Mouse (Mus musculus) intestine, embryonic 14.5 days (tissue): ENCODE measurements around the gene Ap3b1. TPM values are rescaled to one million over a fixed set of nuclear protein-coding genes. Genes with fewer than 3 reads are reported as not detected.

Experiments
- ATAC-seq: fragments of 200-750 bp; cut with Nextera tagmentation; replicated peaks from 2 replicates; pipeline ENCODE4 v1.8.0; 2017; ENCODE audit warnings: low read depth, moderate number of reproducible peaks, moderate TSS enrichment, moderate library complexity; ENCODE audit not compliant: low FRiP score, low TSS enrichment
- DNase-seq: peaks from one replicate; pipeline ENCODE4 v3.0.0-alpha.2; 2018; ENCODE audit warnings: low spot score
- H3K27ac ChIP-seq: fragments of 300-500 bp; sonication (generic); 2 replicates; pipeline ENCODE4 v1.5.1; 2014; ENCODE audit warnings: low read depth, mild to moderate bottlenecking, control low read depth
- H3K27me3 ChIP-seq: fragments of 300-500 bp; sonication (generic); replicated peaks from 2 replicates; pipeline ENCODE4 v1.6.1; 2014; ENCODE audit warnings: low read length, control low read depth; ENCODE audit not compliant: control insufficient read depth, insufficient read depth
- H3K36me3 ChIP-seq: fragments of 300-500 bp; sonication (generic); 2 replicates; pipeline ENCODE4 v1.6.1; 2014; ENCODE audit warnings: low read length, control low read depth; ENCODE audit not compliant: control insufficient read depth, insufficient read depth
- H3K4me1 ChIP-seq: fragments of 300-500 bp; sonication (generic); replicated peaks from 2 replicates; pipeline ENCODE4 v1.6.1; 2014; ENCODE audit warnings: low read length, control low read depth, mixed read lengths; ENCODE audit not compliant: control insufficient read depth, insufficient read depth
- H3K4me2 ChIP-seq: fragments of 300-500 bp; sonication (generic); 2 replicates; pipeline ENCODE4 v1.6.1; 2014; ENCODE audit warnings: low read length
- H3K4me3 ChIP-seq: fragments of 300-500 bp; sonication (generic); 2 replicates; pipeline ENCODE4 v1.5.1; 2014; ENCODE audit warnings: low read depth, low read length, control low read depth, mixed read lengths
- H3K9ac ChIP-seq: fragments of 300-500 bp; sonication (generic); 2 replicates; pipeline ENCODE4 v1.6.1; 2014; ENCODE audit warnings: mild to moderate bottlenecking, low read length
- H3K9me3 ChIP-seq: fragments of 300-500 bp; sonication (generic); 2 replicates; pipeline ENCODE4 v1.6.1; 2016; ENCODE audit warnings: low read length, control low read depth; ENCODE audit not compliant: control insufficient read depth
- WGBS: fragments of 180-500 bp; shearing (Covaris S2); extraction: QIAGEN DNeasy Blood & Tissue Kit; methylation state at CpG from one replicate; pipeline ENCODE4 v1.1.7; 2014; 5-methylcytosine and 5-hydroxymethylcytosine counted together
- polyA plus RNA-seq: library from polyadenylated mRNA; unstranded; fragments of >200 nt; fragmentation: Nextera tagmentation; extraction: Ambion mirVana; gene quantifications from 2 replicates; pipeline ENCODE4 v1.2.1, GENCODE M21; 2014

Gene Ap3b1
- polyA plus RNA-seq, 1 experiment from 2014 or later, result 51.2 TPM

- no peak overlapping the region for H3K9ac ChIP-seq
- peaks cover 82% of the 10 kb centered on the region for H3K36me3 ChIP-seq
- no peak overlapping the region for H3K4me3 ChIP-seq
- H3K27me3 ChIP-seq, result no peaks in the 10 kb centered on the region
- ATAC-seq, result no peak
- H3K4me1 ChIP-seq, result no peaks in the 10 kb centered on the region
- DNase-seq, result no peak
- no peak overlapping the region for H3K4me2 ChIP-seq
- H3K27ac ChIP-seq, result no peak overlapping the region
- peaks cover 8% of the 10 kb centered on the region; the same call in 1 of the 2 replicates for H3K9me3 ChIP-seq
- WGBS, result 79% methylated on average over 7 of the region's 7 CpGs
Observed at GRCm38 (mm10) chr13:94480256-94480655, 121.5 kb downstream of the Ap3b1 start.

DNA sequence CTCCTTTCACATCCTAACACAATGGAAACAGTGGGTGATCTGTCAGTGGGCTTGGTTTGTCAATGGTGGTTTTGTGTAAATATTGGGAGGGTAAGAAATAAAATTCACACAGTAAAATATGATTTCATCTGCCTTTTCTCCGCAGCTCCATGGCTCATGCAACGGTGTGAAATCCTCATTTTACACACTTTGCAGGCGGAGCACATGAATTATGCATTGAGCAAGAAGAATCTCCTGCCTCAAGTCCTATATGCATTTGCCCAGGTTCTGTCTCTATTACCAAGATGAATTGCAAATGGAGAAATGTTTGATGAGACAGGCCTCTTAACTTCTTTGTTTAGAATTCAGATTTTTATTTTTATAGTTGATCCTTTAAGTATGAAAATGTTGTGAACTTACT is 131.9 kb downstream of the Ap3b1 start:
- H3K27ac ChIP-seq, result no peak overlapping the region
- ATAC-seq (no peak), DNase-seq (no peak)
- H3K4me2 ChIP-seq, result no peak overlapping the region
- no peaks in the 10 kb centered on the region for H3K27me3 ChIP-seq
- no peak overlapping the region for H3K4me3 ChIP-seq
- no peak overlapping the region for H3K9ac ChIP-seq
- H3K4me1 ChIP-seq, result no peaks in the 10 kb centered on the region
- H3K36me3 ChIP-seq, result peaks cover 28% of the 10 kb centered on the region
- WGBS, result 86% methylated on average over 3 of the region's 3 CpGs
- no peaks in the 10 kb centered on the region for H3K9me3 ChIP-seq

DNA sequence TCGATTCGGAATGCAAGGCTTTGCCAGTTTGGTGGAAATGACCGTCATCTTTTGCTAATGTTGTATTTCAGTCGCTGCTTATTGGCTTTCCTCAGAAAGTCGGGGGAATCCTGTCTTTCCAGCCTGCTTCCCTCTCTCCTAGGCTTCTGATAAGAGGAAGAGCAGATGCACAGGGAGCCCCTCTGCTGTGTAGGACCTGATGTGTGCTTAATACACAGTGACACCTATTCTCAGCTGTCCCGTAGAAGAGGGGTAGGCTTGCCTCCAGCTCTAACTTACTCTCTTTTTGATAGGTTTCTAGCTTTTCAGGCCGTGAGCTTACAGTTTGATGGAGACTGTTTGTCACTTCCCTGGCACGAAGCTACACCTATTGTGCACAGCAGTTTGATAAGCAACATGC is 132.4 kb downstream of the Ap3b1 start:
- no peak overlapping the region for H3K4me3 ChIP-seq
- no peak overlapping the region for H3K27ac ChIP-seq
- no peaks in the 10 kb centered on the region for H3K9me3 ChIP-seq
- 89% methylated on average over 8 of the region's 8 CpGs for whole genome bisulfite sequencing
- no peak overlapping the region for H3K4me2 ChIP-seq
- no peaks in the 10 kb centered on the region for H3K27me3 ChIP-seq
- DNase-seq, result no peak
- H3K9ac ChIP-seq, result no peak overlapping the region
- no peak for ATAC-seq
- H3K4me1 ChIP-seq, result no peaks in the 10 kb centered on the region
- peaks cover 28% of the 10 kb centered on the region for H3K36me3 ChIP-seq

DNA sequence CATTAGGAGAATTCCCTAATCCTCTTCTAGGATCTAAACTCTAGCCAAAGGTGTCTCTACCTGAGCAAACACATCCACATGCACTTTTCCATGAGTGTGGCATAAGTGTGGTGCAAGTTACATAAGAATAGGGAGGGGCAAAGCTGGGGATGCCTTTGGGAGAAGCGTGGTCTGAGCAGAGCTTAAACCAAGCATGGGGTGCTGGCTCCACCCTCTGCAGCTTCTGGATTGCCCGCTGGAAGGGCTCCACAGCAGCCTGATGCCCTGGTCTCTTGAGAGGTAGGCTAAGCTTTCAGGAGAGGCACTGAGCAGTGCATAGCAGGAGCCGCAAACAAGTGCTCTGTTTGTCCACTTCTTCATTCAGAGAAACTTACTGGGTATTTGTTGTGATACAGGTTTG is 138.8 kb downstream of the Ap3b1 start:
- WGBS, result 86% methylated on average over 3 of the region's 3 CpGs
- H3K27me3 ChIP-seq, result no peaks in the 10 kb centered on the region
- no peaks in the 10 kb centered on the region for H3K9me3 ChIP-seq
- H3K9ac ChIP-seq, result no peak overlapping the region
- DNase-seq (no peak), ATAC-seq (no peak)
- no peak overlapping the region for H3K4me3 ChIP-seq
- H3K4me2 ChIP-seq, result no peak overlapping the region
- no peak overlapping the region for H3K27ac ChIP-seq
- H3K4me1 ChIP-seq, result no peaks in the 10 kb centered on the region
- H3K36me3 ChIP-seq, result peaks cover 17% of the 10 kb centered on the region

DNA sequence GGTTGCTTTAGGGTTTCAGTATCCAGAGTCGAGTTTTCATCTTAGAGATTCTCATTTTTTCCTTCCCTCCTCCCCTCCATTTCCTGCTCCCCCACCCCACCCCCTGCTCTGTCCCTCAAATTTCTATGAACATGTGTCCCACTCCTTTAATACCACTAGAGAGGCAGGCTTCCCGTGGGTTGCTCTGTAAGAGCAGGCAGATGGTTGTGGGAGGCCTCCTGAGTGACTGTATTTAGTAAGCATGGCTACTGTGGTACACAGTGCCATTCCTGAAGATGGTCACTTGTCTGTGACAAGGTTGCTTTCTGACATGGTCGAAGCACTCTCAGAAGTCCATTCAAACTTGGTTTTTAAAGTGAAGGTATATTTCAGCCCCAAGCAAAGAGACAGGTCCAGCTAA is 147.7 kb downstream of the Ap3b1 start:
- 84% methylated on average over 3 of the region's 3 CpGs for WGBS
- no peak overlapping the region for H3K9ac ChIP-seq
- DNase-seq (no peak), ATAC-seq (no peak)
- peaks cover 12% of the 10 kb centered on the region; the same call in 1 of the 2 replicates for H3K36me3 ChIP-seq
- no peaks in the 10 kb centered on the region for H3K27me3 ChIP-seq
- no peak overlapping the region for H3K27ac ChIP-seq
- no peak overlapping the region for H3K4me3 ChIP-seq
- no peak overlapping the region for H3K4me2 ChIP-seq
- H3K4me1 ChIP-seq, result no peaks in the 10 kb centered on the region
- no peaks in the 10 kb centered on the region for H3K9me3 ChIP-seq

- Histone ChIP-seq H3K27me3 (no peaks in the 10 kb centered on the region), H3K4me1 (peaks cover 2% of the 10 kb centered on the region; the same call in 1 of the 2 replicates), H3K4me2 (no peak overlapping the region), H3K27ac (no peak overlapping the region), H3K9ac (no peak overlapping the region), H3K4me3 (no peak overlapping the region), H3K36me3 (peaks cover 8% of the 10 kb centered on the region; the same call in 1 of the 2 replicates), H3K9me3 (no peaks in the 10 kb centered on the region)
- 86% methylated on average over 8 of the region's 8 CpGs for WGBS
- ATAC-seq (no peak), DNase-seq (no peak)
Observed at GRCm38 (mm10) chr13:94508344-94508743, 149.6 kb downstream of the Ap3b1 start.

GRCm38 (mm10) chr13:94513157-94513767 is 154.5 kb downstream of the Ap3b1 start:
- WGBS, result 45% methylated on average over 10 of the region's 10 CpGs
- Histone ChIP-seq H3K4me2 (no peak overlapping the region), H3K27ac (no peak overlapping the region), H3K36me3 (no peaks in the 10 kb centered on the region; the same call in 1 of the 2 replicates), H3K27me3 (no peaks in the 10 kb centered on the region), H3K9ac (no peak overlapping the region), H3K9me3 (no peaks in the 10 kb centered on the region), H3K4me3 (no peak overlapping the region), H3K4me1 (peaks cover 4% of the 10 kb centered on the region; the same call in 1 of the 2 replicates)
- ATAC-seq (no peak), DNase-seq (no peak)

- Histone ChIP-seq H3K27ac (no peak overlapping the region), H3K9me3 (no peaks in the 10 kb centered on the region), H3K4me2 (no peak overlapping the region), H3K9ac (no peak overlapping the region), H3K4me3 (no peak overlapping the region), H3K27me3 (no peaks in the 10 kb centered on the region), H3K4me1 (peaks cover 4% of the 10 kb centered on the region; the same call in 1 of the 2 replicates), H3K36me3 (no peaks in the 10 kb centered on the region; the same call in 1 of the 2 replicates)
- 70% methylated on average over 9 of the region's 9 CpGs for WGBS
- ATAC-seq, result no peak
- DNase-seq, result no peak
Observed at GRCm38 (mm10) chr13:94513898-94514297, 155.1 kb downstream of the Ap3b1 start.

GRCm38 (mm10) chr13:94514992-94515391 is 156.2 kb downstream of the Ap3b1 start:
- Histone ChIP-seq H3K27ac (no peak overlapping the region), H3K9ac (no peak overlapping the region), H3K36me3 (no peaks in the 10 kb centered on the region; the same call in 1 of the 2 replicates), H3K4me3 (no peak overlapping the region), H3K27me3 (no peaks in the 10 kb centered on the region), H3K4me1 (peaks cover 4% of the 10 kb centered on the region; the same call in 1 of the 2 replicates), H3K4me2 (no peak overlapping the region), H3K9me3 (no peaks in the 10 kb centered on the region)
- no peak for ATAC-seq
- DNase-seq, result no peak
